Mouse (Mus musculus) CD4-positive, CD25-positive, alpha-beta regulatory T cell, adult 2 months (primary cell): ENCODE measurements around the gene Nr1h3.

Experiments
- DNase-seq: peaks from one replicate; pipeline ENCODE4 v3.0.0-alpha.2; 2012; ENCODE audit warnings: low read depth, low spot score

Nr1h3 gene

GRCm38 (mm10) chr2:91139764-91140163 lies 62.9 kb downstream of the Nr1h3 start:
- no peak for DNase-seq

- no peak for DNase-seq
Measured at GRCm38 (mm10) chr2:91139311-91139710, 63.3 kb downstream of the Nr1h3 start.

- no peak for DNase-seq
Measured at GRCm38 (mm10) chr2:91137481-91137880, 65.2 kb downstream of the Nr1h3 start.

- no peak for DNase-seq
Measured at GRCm38 (mm10) chr2:91136513-91137412, 65.9 kb downstream of the Nr1h3 start.
